Mouse (Mus musculus) layer of hippocampus, adult 2 months (tissue): ENCODE measurements at regions not wholly inside any gene's neighbourhood (a gene's known extent, or its start where the extent isn't known, plus 50 kb on each side); places are given as distances from the start of the nearest gene placed in this dataset.
A peak's percentile ranks its signal among the peaks of the same experiment; 100 is the strongest.
"Not testable (repeated sequence)": the region's sequence is repeated elsewhere in the genome, so short reads cannot be mapped to it uniquely, and the experiment has no call there.

Source experiments
- DNase-seq, 2 experiments: peaks; one replicate each; pipeline ENCODE4 v3.0.0; 2022; ENCODE audit warnings: low spot score in 2 of 2
- H3K27ac ChIP-seq: fragments of 200-600 bp; 2 replicates; pipeline ENCODE4 v1.8.1; 2022
- H3K4me3 ChIP-seq: fragments of 200-600 bp; 2 replicates; pipeline ENCODE4 v1.8.1; 2022; ENCODE audit warnings: mild to moderate bottlenecking
- CTCF ChIP-seq: fragments of 200-600 bp; conservative IDR thresholded peaks from 2 replicates; pipeline ENCODE4 v1.8.1; 2022; ENCODE audit warnings: antibody characterized with exemption, mild to moderate bottlenecking, moderate library complexity

GRCm38 (mm10) chr5:100309807-100310165 is 106.2 kb downstream of the Sec31a start:
- DNase-seq, result no peak
- TF ChIP-seq CTCF, result no peak
- Histone ChIP-seq H3K4me3 (no peak overlapping the region), H3K27ac (no peak overlapping the region)

GRCm38 (mm10) chr5:100309071-100309806 is 106.8 kb downstream of the Sec31a start:
- Histone ChIP-seq H3K4me3 (no peak overlapping the region), H3K27ac (no peak overlapping the region)
- TF ChIP-seq CTCF, result no peak
- no peak for DNase-seq

- Histone ChIP-seq H3K4me3 (no peak overlapping the region), H3K27ac (no peak overlapping the region)
- peak; percentile 30 to 31 for DNase-seq
- TF ChIP-seq CTCF, result peak; percentile 80
Measured at GRCm38 (mm10) chr5:100304403-100304802, 111.6 kb downstream of the Sec31a start.

GRCm38 (mm10) chr5:100302068-100302775 is 113.8 kb downstream of the Sec31a start:
- no peak for TF ChIP-seq CTCF
- DNase-seq, result no peak
- H3K4me3 ChIP-seq, result no peak overlapping the region
- no peak overlapping the region for H3K27ac ChIP-seq

GRCm38 (mm10) chr5:100299141-100299540 is 116.9 kb downstream of the Sec31a start:
- DNase-seq, result no peak
- Histone ChIP-seq H3K27ac (no peak overlapping the region), H3K4me3 (no peak overlapping the region)
- TF ChIP-seq CTCF, result no peak

GRCm38 (mm10) chr5:100294189-100294588 is 121.8 kb downstream of the Sec31a start:
- no peak overlapping the region; the same call in 1 of the 2 replicates for H3K27ac ChIP-seq
- peak in 1 of 2 experiments; percentile 46 for DNase-seq

GRCm38 (mm10) chr5:100280215-100280614 is 120.6 kb upstream of the Tmem150c start:
- Histone ChIP-seq H3K27ac (no peak overlapping the region), H3K4me3 (no peak overlapping the region)
- no peak for DNase-seq
- no peak for TF ChIP-seq CTCF

More at GRCm38 (mm10) chr5:100294189-100294588, 121.8 kb downstream of the Sec31a start:
- no peak for TF ChIP-seq CTCF
- no peak overlapping the region for H3K4me3 ChIP-seq

- Histone ChIP-seq H3K4me3 (no peak overlapping the region), H3K27ac (no peak overlapping the region)
- TF ChIP-seq CTCF, result no peak
- DNase-seq, result no peak
Measured at GRCm38 (mm10) chr5:100279474-100279873, 119.9 kb upstream of the Tmem150c start.

GRCm38 (mm10) chr5:100274674-100275073 is 115.1 kb upstream of the Tmem150c start:
- DNase-seq, result no peak
- TF ChIP-seq CTCF, result no peak
- Histone ChIP-seq H3K27ac (no peak overlapping the region), H3K4me3 (no peak overlapping the region)

GRCm38 (mm10) chr5:100271975-100272374 is 112.4 kb upstream of the Tmem150c start:
- not testable (repeated sequence) for H3K27ac ChIP-seq, DNase-seq, H3K4me3 ChIP-seq

GRCm38 (mm10) chr5:100270841-100271686 is 111.5 kb upstream of the Tmem150c start:
- TF ChIP-seq CTCF, result peak; percentile 14; the same call in 1 of the 2 replicates
- Histone ChIP-seq H3K4me3 (no peak overlapping the region), H3K27ac (no peak overlapping the region)
- no peak for DNase-seq

- no peak for DNase-seq
- Histone ChIP-seq H3K4me3 (no peak overlapping the region), H3K27ac (no peak overlapping the region)
- TF ChIP-seq CTCF, result no peak
Measured at GRCm38 (mm10) chr5:100268111-100268878, 108.7 kb upstream of the Tmem150c start.
